Mouse (Mus musculus) brain, adult 2 months (tissue): ENCODE measurements around the gene Hoxb7.

ENCODE experiments used
- DNase-seq: peaks from one replicate; pipeline ENCODE4 v3.0.0; 2011; ENCODE audit warnings: low read depth, low spot score

Gene Hoxb7

GRCm38 (mm10) chr11:96285771-96286738, at the start of gene Hoxb7:
TSS of gene Hoxb7 (plus strand) at chr11:96286623.
- DNase-seq, result no peak

- DNase-seq, result peak; percentile 52
These were observed 46.2 kb upstream of the Hoxb7 start for GRCm38 (mm10) chr11:96240211-96240610.

DNA sequence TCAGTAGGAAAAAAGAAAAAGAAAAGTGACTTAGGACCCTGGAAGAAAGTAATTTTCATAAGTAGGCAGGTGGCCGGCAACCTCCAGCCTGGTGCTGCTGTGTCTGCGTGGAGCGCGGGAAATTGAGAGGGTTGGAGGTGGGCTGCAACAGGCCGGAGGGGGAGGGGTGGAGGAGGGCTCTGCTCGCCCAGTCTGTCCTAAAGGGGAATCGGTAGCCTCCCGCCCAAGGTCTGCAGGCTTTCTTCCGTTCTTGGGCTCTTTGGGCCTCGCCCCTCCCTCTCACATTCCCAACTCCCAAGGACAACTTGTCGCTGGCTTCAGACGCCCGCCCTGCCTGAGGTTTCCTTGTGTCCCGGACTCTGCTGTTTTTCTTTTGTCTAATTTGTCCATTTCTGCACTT, 35.5 kb upstream of the Hoxb7 start:
- DNase-seq, result no peak

DNA sequence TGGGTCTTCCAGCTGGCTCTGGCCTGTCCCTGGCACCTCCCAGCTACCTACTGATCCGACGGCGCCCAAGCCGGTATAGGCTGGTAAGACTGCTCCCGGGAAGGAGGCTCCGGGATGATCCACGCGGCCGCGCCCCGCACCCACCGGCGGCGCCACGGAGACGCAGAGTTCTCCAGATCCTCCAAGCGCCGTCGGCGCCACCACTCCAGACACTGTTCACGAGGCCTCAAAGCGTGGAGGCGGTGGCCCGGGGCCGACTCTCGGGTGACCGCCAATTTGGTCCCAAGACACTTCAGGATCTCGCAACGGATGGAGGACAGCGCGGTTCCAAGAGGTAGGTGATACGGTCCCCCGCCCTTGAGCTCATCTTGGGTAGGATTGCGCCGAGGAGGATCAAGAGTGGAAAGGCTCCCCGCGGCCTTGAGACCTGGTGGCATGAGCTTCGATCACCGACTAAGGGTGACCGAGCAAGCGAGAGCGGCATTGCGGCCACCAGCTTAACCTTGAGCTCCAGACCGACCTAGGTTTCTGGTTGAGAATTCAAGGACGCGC, 34.9 kb upstream of the Hoxb7 start:
- DNase-seq, result no peak

DNA sequence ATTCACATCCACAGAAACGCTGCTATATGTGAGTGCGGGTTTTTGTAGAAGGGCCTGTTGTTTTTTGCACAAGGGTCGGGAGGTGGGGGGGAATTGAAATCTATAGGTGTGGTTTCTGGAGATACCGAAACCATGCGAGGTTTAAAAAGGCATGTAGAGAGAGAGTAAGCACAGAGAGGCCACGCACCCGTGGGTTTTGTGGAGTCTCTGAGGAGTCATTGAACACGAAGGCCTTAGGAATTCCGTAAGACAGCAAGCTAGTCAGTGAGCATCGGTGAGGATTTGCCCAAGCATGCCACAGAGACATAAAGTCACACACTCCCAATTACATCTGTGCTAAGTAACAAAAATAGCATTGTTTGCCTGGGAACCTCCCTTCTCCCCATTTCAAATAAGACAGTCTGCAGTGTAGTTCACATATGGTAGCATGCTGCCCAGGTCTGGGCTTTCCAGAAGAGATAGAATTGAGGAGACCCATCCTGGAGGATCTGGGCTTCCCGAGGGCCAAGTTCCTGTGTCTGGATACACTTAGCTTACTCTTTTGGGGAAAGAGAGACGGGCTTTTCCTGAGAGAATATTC, 33.8 kb upstream of the Hoxb7 start:
- DNase-seq, result no peak

GRCm38 (mm10) chr11:96254221-96254620, 32.2 kb upstream of the Hoxb7 start:
- DNase-seq, result no peak

DNA sequence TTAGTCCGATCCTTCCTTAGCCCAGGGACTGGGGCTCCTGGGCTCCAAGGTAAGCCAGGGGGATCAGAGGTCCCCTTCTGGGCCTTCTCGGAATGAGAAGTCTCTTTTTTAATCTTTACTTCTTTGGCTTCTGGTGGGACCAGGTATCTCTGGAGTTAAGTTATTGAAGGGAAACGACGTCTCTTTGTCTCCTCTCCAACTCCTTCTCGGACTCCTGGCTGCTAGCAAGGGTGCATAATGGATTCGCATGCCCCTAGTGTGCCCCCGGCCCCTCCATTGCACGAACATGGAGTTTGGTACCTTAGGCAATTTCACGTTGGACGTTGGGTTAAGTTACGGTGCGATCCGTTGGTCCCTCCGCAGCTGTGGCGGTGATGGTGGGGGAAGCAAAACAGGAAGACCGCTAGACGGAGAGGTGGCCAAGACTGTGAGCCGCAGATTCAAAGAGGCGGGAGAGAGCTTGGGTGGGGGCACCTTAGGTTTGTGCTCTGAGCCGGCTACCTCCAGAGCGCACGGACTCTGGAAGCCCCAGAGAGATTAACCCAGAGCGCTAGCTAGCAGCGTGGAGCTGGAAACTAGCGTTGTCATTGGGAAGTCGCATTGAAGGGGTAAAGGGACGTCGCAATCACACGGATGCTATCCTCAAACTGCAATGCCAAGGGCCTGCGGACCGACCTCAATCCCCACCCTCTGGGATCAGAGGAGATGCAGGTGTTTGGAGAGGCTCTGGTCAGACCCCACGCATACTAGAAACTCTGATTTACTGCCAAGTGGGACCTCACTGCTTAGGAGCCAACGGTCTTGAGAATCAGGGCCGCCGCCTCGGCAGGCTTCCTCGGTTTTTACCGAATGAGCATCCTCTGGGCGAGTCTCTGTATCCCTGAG, 31.1 kb upstream of the Hoxb7 start:
- no peak for DNase-seq

- no peak for DNase-seq
These were observed 30.4 kb upstream of the Hoxb7 start for GRCm38 (mm10) chr11:96255996-96256445.

DNA sequence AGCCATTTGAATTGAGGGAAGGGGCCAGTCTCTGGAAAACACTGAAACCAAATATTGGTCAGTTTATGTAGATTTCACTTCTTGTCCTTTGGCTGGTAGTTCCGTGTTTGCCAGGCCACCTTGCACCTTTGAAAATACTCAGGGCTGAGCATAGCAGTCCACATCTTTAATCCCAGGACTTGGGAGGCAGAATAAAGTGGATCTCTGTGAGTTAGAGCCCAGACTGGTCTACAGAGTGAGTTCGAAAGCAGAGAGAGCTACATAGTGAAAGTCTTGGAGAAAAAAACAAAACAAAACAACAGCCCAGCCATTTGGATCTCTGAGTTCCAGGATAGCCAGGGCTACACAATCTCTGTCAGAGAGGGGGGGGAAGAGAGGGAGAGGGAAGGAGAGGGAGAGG, 29.3 kb upstream of the Hoxb7 start:
- no peak for DNase-seq

DNA sequence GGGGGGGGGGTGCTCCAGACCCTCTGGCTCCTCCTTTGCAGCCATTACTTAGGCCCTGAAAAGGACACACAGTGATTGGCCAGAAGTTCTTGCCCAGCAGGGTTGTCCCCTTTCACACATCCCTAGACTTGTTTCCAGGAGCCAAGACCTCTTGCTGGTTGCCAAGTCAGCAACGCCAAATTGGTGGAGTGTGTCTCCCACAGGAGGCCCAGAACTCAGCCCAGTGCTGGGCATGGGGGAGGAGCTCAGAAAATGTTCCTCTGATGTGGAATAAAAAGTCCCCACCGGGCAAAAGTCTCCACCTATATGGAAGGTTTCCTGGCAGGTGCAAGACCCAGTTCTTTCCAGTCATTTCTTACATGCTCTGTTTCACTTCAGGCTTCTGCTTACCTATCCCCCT, 27.4 kb upstream of the Hoxb7 start:
- DNase-seq, result no peak

DNA sequence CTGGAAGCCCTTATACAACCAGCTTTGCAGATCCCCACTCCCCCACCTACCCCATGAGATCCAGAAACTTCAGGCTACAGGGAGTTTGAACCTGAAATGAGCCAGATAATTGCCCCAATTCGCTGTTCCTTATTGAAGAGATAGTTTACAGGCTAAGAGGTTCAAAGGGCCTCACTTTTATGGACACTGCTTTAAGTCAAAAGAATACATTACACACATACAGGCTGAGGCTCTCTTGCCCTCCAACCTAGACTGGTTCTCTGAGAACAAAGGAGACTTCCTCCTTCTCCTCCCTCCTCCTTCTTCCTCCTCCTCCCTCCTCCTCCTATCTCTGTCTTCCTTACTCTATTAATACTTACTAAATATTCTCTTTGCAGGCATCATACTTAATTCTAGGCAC, 26.9 kb upstream of the Hoxb7 start:
- DNase-seq, result no peak

DNA sequence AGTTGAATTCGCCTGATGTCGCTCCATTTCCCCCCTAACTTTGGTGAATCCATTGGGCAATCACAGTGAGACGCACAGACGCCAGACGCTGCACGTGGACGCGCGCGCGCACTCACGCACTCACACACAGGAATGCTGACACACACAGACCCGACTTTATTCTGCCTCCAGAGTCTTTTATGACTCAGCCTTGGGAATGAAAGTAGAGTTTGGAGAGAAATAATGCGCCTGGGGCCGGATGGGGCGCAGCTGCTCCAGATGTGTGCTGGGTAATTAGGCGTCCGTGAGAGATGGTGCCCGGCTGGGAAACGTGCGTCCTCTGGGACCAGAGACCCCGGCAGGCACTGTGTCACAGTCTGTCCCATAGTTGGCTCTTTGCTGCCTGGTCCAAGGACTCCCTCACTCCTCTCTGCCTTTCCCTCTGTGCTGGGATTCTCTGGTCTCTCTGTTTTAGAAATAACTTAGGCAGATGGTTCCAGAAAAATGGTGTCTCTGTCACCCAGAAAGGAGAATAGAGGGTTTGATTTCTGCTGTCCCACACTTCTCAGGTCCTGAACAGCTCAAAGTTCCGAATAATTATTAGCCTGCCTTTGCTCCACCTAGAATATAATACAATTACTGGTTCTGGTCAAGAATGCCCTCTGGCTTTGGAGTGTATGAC, 26.0 kb upstream of the Hoxb7 start:
- no peak for DNase-seq

- peak; percentile 11 for DNase-seq
These were observed 25.0 kb upstream of the Hoxb7 start for GRCm38 (mm10) chr11:96261323-96261890.

DNA sequence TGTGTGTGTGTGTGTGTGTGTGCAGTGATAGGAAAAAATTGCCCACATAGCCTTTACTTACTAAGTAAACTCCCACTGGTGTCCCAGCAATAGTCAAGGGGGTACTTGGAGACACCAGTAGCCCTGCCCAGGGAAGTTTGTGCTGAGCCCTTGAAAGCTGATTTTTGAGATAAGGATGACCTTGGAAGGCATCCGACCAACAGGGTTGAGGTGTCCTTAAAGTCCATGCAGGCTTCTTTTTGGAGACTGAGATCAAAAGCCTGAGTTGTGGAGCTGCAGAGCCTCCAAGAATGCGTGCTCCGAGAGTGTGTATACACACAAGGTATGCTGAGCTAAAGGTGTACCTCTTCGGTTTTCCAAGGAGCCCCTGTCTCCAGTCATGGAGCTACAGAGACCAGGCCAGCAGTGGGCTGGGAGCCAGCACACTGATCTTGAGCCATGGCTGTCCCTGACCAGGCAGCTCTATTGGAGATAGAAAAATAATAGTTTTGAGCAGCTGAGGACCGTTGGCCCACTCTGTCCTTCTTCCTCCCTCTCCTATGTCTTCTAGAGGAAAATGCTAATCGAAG, 24.1 kb upstream of the Hoxb7 start:
- DNase-seq, result no peak

- DNase-seq, result no peak
These were observed 22.6 kb upstream of the Hoxb7 start for GRCm38 (mm10) chr11:96263636-96264389.

- DNase-seq, result no peak
These were observed 21.9 kb upstream of the Hoxb7 start for GRCm38 (mm10) chr11:96264390-96265020.

GRCm38 (mm10) chr11:96265954-96266353, 20.5 kb upstream of the Hoxb7 start:
- DNase-seq, result no peak

DNA sequence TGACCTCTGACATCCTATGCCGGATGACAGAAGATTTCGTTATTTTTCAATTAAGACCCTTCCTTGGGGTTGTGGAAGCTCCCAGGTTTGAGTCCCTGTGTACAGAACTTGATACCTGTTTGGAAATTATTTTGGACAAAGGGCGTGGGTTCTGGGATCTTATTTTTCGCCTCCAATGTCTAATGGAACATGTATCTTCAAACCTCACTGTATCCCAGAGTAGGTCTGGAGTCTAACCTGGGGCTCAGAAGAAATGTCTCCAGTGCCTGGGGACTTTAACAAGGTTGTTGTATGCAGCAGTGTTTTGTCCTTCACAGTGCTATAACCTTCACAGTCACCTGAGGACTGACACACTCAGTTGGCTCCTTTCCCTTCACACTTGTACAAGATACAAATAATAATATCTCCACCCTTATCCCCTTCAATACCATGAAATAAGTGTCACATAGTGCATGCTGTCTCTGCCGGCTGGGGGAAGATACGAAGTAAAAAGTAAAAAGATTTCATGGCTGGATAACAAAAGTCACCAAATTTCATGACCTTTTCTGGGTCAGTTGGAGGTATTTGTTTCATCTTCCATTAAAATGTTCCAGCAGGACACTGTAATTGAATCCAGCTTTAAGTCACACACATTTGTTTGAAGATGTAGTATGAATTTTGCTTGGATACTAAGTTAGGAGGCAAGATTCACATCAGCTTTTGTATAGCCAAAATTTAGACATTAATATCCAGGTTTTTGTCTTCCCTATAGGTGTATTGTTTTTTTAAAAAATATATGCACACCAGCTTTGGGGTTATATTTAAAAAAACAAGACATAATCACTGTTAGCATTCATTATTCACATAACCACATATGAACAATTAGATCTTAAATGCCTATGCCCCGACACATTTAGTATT, 19.2 kb upstream of the Hoxb7 start:
- no peak for DNase-seq
